Mouse (Mus musculus) G1E (cell line): ENCODE measurements at regions not wholly inside any gene's neighbourhood (a gene's known extent, or its start where the extent isn't known, plus 50 kb on each side); places are given as distances from the start of the nearest gene placed in this dataset.

Source experiments
- CTCF ChIP-seq: IDR thresholded peaks from 2 replicates; pipeline ENCODE4 v1.5.1; 2012; ENCODE audit warnings: low read depth, low read length, inconsistent platforms, mixed read lengths
- GATA1 ChIP-seq: IDR thresholded peaks from 2 replicates; pipeline ENCODE4 v1.6.1; 2012; ENCODE audit warnings: borderline replicate concordance, low read length, inconsistent platforms, mixed read lengths
- GATA2 ChIP-seq: IDR thresholded peaks from 2 replicates; pipeline ENCODE4 v1.6.1; 2012; ENCODE audit warnings: low read depth, low read length, inconsistent platforms, borderline replicate concordance
- POLR2AphosphoS5 ChIP-seq: IDR thresholded peaks from 2 replicates; pipeline ENCODE4 v1.6.1; 2012; ENCODE audit warnings: low read depth, low read length, inconsistent platforms; ENCODE audit not compliant: insufficient replicate concordance
- TAL1 ChIP-seq: conservative IDR thresholded peaks from 2 replicates; pipeline ENCODE4 v1.6.1; 2012; ENCODE audit warnings: low read depth, low read length, inconsistent platforms, mixed read lengths

DNA sequence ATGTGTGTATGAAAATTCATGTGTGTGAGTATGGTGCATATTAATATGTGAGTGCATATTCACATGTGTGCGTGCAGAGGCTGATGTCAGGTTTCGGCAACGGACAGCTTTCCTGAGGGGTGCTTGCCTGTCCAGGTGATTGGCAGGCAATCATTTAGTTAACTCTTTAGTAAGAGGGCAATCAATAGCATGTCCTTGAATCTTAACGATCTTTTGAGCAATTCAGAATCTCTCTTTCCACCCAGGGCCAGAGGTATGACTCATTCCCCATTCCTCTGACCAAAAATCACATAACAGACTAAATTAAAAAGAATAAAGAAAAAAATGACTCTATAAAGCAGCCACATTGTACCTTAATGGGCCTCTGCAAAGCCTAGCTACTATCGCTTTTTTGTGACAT, 303.7 kb downstream of the Tbc1d1 start:
- no peak for TF ChIP-seq GATA1
- TF ChIP-seq CTCF, result no peak
- TF ChIP-seq TAL1, result no peak
- TF ChIP-seq POLR2AphosphoS5, result no peak
- no peak for TF ChIP-seq GATA2
